Mouse (Mus musculus) central nervous system, embryonic 11.5 days (tissue): ENCODE measurements around the gene Btbd35f20. TPM values are rescaled to one million over a fixed set of nuclear protein-coding genes. Genes with fewer than 3 reads are reported as not detected.

Source experiments
- polyA plus RNA-seq: library from polyadenylated mRNA; depleted of rRNA; stranded (reverse); fragments of >200 nt; gene quantifications from 2 replicates; pipeline ENCODE4 v1.2.3, GENCODE M21; 2012; rRNA removed

Gene Btbd35f20
- polyA plus RNA-seq, result not detected in 2 replicates

GRCm38 (mm10) chrX:4291145-4291544 is at the start of gene Btbd35f20:
Btbd35f20 (minus strand) TSS chrX:4291245.

Other genes starting within 250 kb of the Btbd35f20 start
- not detected in 2 replicates for gene Btbd35f28, start 94.7 kb downstream of the Btbd35f20 start, polyA plus RNA-seq
- not detected in 2 replicates for gene Btbd35f17, start 79.4 kb upstream of the Btbd35f20 start, polyA plus RNA-seq